12 mouse cellular contexts compared by ENCODE assay signal in genomic region chr17:56408965-56409625, GRCm38 (mm10).
DNase-seq lines count a peak whose midpoint lies in the region; ATAC-seq and TF ChIP-seq lines count a peak whose summit lies in the region.
"Had no signal": no experiment of that assay in that cellular context is flagged by ENCODE, and none has a peak within 500 bp of the region (broad histone marks: within the 10 kb centered on the region; RNA-seq: fewer than 3 reads in every experiment).

No protein-coding gene starts in this region.

- peak; percentile 24 for DNase-seq in embryo, embryonic 10.5 days (ENCODE audit: low spot score)
- DNase-seq in embryo, embryonic 10 days (ENCODE audit: low spot score): no peak
- DNase-seq in liver, adult 2 months (ENCODE audit: extremely low read depth, low read depth, low spot score): peak; percentile 24
- DNase-seq in liver, embryonic 11.5 days (ENCODE audit: low spot score): no peak
- peak; percentile 33 for DNase-seq in hindbrain, postnatal 0 days (ENCODE audit: low spot score)
- DNase-seq in retina, embryonic 14.5 days (ENCODE audit: low spot score): peak; percentile 31
- no peak for DNase-seq in spleen, postnatal 36 days (ENCODE audit: low spot score in 2 of 2)
- no peak for DNase-seq in natural killer cell, adult 2 months (ENCODE audit: low spot score in 2 of 2)
- DNase-seq: adrenal gland, adult 8-10 months; cerebellum, adult 9-11 months had no signal

- H3K27ac ChIP-seq in liver, adult 2 months (replicated peaks; ENCODE audit: insufficient read depth, low read depth, low read length): no peak overlapping the region
- no peak overlapping the region for H3K27ac ChIP-seq in liver, embryonic 11.5 days (ENCODE audit: low read depth, low read length)
- peak overlapping the region; percentile 54; the same call in 1 of the 2 replicates for H3K27ac ChIP-seq in hindbrain, postnatal 0 days
- H3K27ac ChIP-seq: liver, embryonic 14.5 days; stomach, embryonic 15.5 days had no signal

- ATAC-seq in liver, embryonic 11.5 days (replicated peaks; ENCODE audit: low FRiP score): no peak
- 0 out of 2 replicates have a peak, but pooled peaks have one; percentile 11 for ATAC-seq in hindbrain, postnatal 0 days

- no peaks in the 10 kb centered on the region for H3K9me3 ChIP-seq in liver, embryonic 11.5 days (ENCODE audit: control insufficient read depth, low read length)
- no peaks in the 10 kb centered on the region for H3K9me3 ChIP-seq in hindbrain, postnatal 0 days (ENCODE audit: low read length)
- H3K9me3 ChIP-seq: stomach, embryonic 15.5 days had no signal

- H3K4me2 ChIP-seq in liver, embryonic 11.5 days: no peak overlapping the region
- no peak overlapping the region for H3K4me2 ChIP-seq in hindbrain, postnatal 0 days (ENCODE audit: low read depth, low read length)
- H3K4me2 ChIP-seq: stomach, embryonic 15.5 days had no signal

- no peaks in the 10 kb centered on the region for H3K27me3 ChIP-seq in liver, adult 2 months (ENCODE audit: control insufficient read depth, insufficient read depth, low read length)
- H3K27me3 ChIP-seq in liver, embryonic 11.5 days (replicated peaks; ENCODE audit: control insufficient read depth, insufficient read depth, low read length): no peaks in the 10 kb centered on the region
- no peaks in the 10 kb centered on the region for H3K27me3 ChIP-seq in hindbrain, postnatal 0 days (ENCODE audit: insufficient read depth, low read length)
- H3K27me3 ChIP-seq: stomach, embryonic 15.5 days had no signal

- H3K9ac ChIP-seq in liver, adult 2 months (ENCODE audit: low read depth, low read length): no peak overlapping the region
- no peak overlapping the region for H3K9ac ChIP-seq in liver, embryonic 11.5 days (ENCODE audit: low read depth, low read length)
- 0 out of 2 replicates have a peak overlapping the region, but pooled peaks have one; percentile 17 for H3K9ac ChIP-seq in hindbrain, postnatal 0 days (replicated peaks; ENCODE audit: low read length)
- H3K9ac ChIP-seq: liver, embryonic 14.5 days; stomach, embryonic 15.5 days had no signal

- peaks cover 19% of the 10 kb centered on the region for H3K4me1 ChIP-seq in liver, adult 2 months (ENCODE audit: control insufficient read depth, insufficient read depth, low read length)
- H3K4me1 ChIP-seq in liver, embryonic 11.5 days (replicated peaks; ENCODE audit: control insufficient read depth, insufficient read depth, low read length): peaks cover 19% of the 10 kb centered on the region
- peaks cover 7% of the 10 kb centered on the region; the same call in 1 of the 2 replicates for H3K4me1 ChIP-seq in hindbrain, postnatal 0 days (ENCODE audit: insufficient read depth, low read length)

- no peaks in the 10 kb centered on the region for H3K79me2 ChIP-seq in liver, adult 2 months (ENCODE audit: control insufficient read depth, insufficient read depth, low read length)

- no peak for TF ChIP-seq CTCF in liver, adult 2 months (IDR thresholded peaks at IDR 0.05; ENCODE audit: low read depth, low read length)
- no peak for TF ChIP-seq CTCF in hindbrain, postnatal 0 days (IDR thresholded peaks at IDR 0.05; ENCODE audit: low read depth)

- TF ChIP-seq POLR2A in liver, adult 2 months (IDR thresholded peaks at IDR 0.05; ENCODE audit: extremely low read depth, insufficient read depth, low read length): no peak

- WGBS in liver, adult 2 months: 54% methylated on average over 13 of the region's 13 CpGs
- WGBS in liver, embryonic 11.5 days: 45% methylated on average over 13 of the region's 13 CpGs
- WGBS in hindbrain, postnatal 0 days: 29% methylated on average over 13 of the region's 13 CpGs

- no peaks in the 10 kb centered on the region for H3K36me3 ChIP-seq in liver, adult 2 months (ENCODE audit: control insufficient read depth, insufficient read depth, low read length)
- peaks cover 23% of the 10 kb centered on the region for H3K36me3 ChIP-seq in liver, embryonic 11.5 days (ENCODE audit: control insufficient read depth, insufficient read depth, low read length)
- H3K36me3 ChIP-seq in hindbrain, postnatal 0 days (ENCODE audit: insufficient read depth, low read length): peaks cover 40% of the 10 kb centered on the region

- no peak overlapping the region for H3K4me3 ChIP-seq in liver, adult 2 months (ENCODE audit: insufficient read depth, low read depth, low read length)
- no peak overlapping the region for H3K4me3 ChIP-seq in liver, embryonic 11.5 days (ENCODE audit: low read depth, low read length)
- no peak overlapping the region for H3K4me3 ChIP-seq in hindbrain, postnatal 0 days (ENCODE audit: low read length)
- H3K4me3 ChIP-seq: stomach, embryonic 15.5 days had no signal

Comparison
In these comparisons a context has a peak if more than half of its experiments do, and no peak if none do; other contexts are left out.
1. DNase-seq: peak in embryo, embryonic 10.5 days (single experiment), liver, adult 2 months (single experiment), hindbrain, postnatal 0 days (single experiment) and retina, embryonic 14.5 days (single experiment); none in embryo, embryonic 10 days (single experiment), liver, embryonic 11.5 days (single experiment), spleen, postnatal 36 days (0 of 2) and natural killer cell, adult 2 months (0 of 2).